Mouse (Mus musculus) limb, embryonic 14.5 days (tissue): ENCODE data around the gene Zfp653. TPM values are rescaled to one million over a fixed set of nuclear protein-coding genes. Genes with fewer than 3 reads are reported as not detected.
A peak's percentile ranks its signal among the peaks of the same experiment; 100 is the strongest.

Source experiments
- ATAC-seq: fragments of 200-750 bp; cut with Nextera tagmentation; 2 replicates; pipeline ENCODE4 v1.8.0; 2017; ENCODE audit warnings: low read depth, moderate number of reproducible peaks, moderate TSS enrichment; ENCODE audit not compliant: low FRiP score
- DNase-seq: peaks from one replicate; pipeline ENCODE4 v3.0.0-alpha.2; 2015; ENCODE audit warnings: low spot score
- H3K27ac ChIP-seq: fragments of 300-500 bp; sonication (generic); replicated peaks from 2 replicates; pipeline ENCODE4 v1.5.1; 2014; ENCODE audit warnings: low read depth, mild to moderate bottlenecking, low read length, moderate library complexity, mixed read lengths
- H3K27me3 ChIP-seq: fragments of 300-500 bp; sonication (generic); 2 replicates; pipeline ENCODE4 v1.6.1; 2014; ENCODE audit warnings: low read length, mixed read lengths; ENCODE audit not compliant: control insufficient read depth, insufficient read depth
- H3K36me3 ChIP-seq: fragments of 300-500 bp; sonication (generic); 2 replicates; pipeline ENCODE4 v1.6.1; 2014; ENCODE audit warnings: mild to moderate bottlenecking, low read length, moderate library complexity, mixed read lengths; ENCODE audit not compliant: control insufficient read depth, insufficient read depth
- H3K4me1 ChIP-seq: fragments of 300-500 bp; sonication (generic); 2 replicates; pipeline ENCODE4 v1.6.1; 2014; ENCODE audit warnings: antibody characterized with exemption, low read length, mixed read lengths; ENCODE audit not compliant: control insufficient read depth, insufficient read depth
- H3K4me2 ChIP-seq: fragments of 300-500 bp; sonication (generic); replicated peaks from 2 replicates; pipeline ENCODE4 v1.6.1; 2014; ENCODE audit warnings: low read depth, mild to moderate bottlenecking, low read length, moderate library complexity; ENCODE audit not compliant: severe bottlenecking
- H3K4me3 ChIP-seq: fragments of 300-500 bp; sonication (generic); replicated peaks from 2 replicates; pipeline ENCODE4 v1.5.1; 2014; ENCODE audit warnings: low read length
- H3K9ac ChIP-seq: fragments of 300-500 bp; sonication (generic); 2 replicates; pipeline ENCODE4 v1.6.1; 2014; ENCODE audit warnings: mild to moderate bottlenecking, low read depth, low read length, moderate library complexity; ENCODE audit not compliant: severe bottlenecking
- H3K9me3 ChIP-seq: fragments of 300-500 bp; sonication (generic); 2 replicates; pipeline ENCODE4 v1.6.1; 2016; ENCODE audit warnings: low read length; ENCODE audit not compliant: control insufficient read depth
- POLR2A ChIP-seq: fragments of 200-500 bp; IDR thresholded peaks from 2 replicates; pipeline ENCODE4 v1.8.0; 2012; ENCODE audit warnings: inconsistent platforms, mild to moderate bottlenecking, moderate library complexity, borderline replicate concordance; ENCODE audit not compliant: insufficient read depth, insufficient read length; ENCODE audit errors: extremely low read depth
- WGBS: fragments of 180-500 bp; shearing (Covaris S2); extraction: QIAGEN DNeasy Blood & Tissue Kit; methylation state at CpG from one replicate; pipeline ENCODE4 v1.1.7; 2014; 5-methylcytosine and 5-hydroxymethylcytosine counted together
- polyA plus RNA-seq, 2 experiments: library from polyadenylated mRNA; depleted of rRNA in 1 of 2; stranded (reverse) in 1 of 2; unstranded in 1 of 2; fragments of >200 nt; fragmentation: Nextera tagmentation in 1 of 2; extraction: Ambion mirVana in 1 of 2; gene quantifications; 2 replicates each; pipeline versions ENCODE4 v1.2.1 to v1.2.3; 2012 to 2014

Gene Zfp653
- polyA plus RNA-seq, 2 experiments = 8.7 to 31.2 TPM

DNA sequence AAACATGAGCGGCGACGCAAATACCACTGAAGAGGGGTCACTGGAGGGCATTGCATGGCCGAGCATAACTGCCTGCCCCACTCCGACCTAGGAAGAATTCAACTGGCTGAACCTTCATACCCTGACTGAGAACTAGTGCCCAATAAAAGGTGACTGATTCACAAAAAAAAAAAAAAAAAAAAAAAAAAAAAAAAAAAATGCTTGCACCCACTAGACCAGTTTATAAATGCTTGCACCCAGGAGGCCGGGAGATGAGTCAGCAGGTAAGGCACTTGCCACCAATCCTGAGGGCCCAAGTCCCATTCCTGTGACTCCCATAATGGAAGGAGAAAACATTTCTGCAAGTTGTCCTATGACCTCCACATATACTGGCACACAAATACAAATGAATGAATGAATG is 21.6 kb upstream of the Zfp653 start:
- H3K4me1 ChIP-seq = no peaks in the 10 kb centered on the region
- no peak overlapping the region for H3K4me3 ChIP-seq
- ATAC-seq = no peak
- DNase-seq = no peak
- no peak overlapping the region for H3K27ac ChIP-seq
- H3K9me3 ChIP-seq = no peaks in the 10 kb centered on the region
- no peak overlapping the region for H3K4me2 ChIP-seq
- no peak overlapping the region for H3K9ac ChIP-seq
- TF ChIP-seq POLR2A = no peak
- 89% methylated on average over 6 of the region's 6 CpGs for WGBS
- peaks cover 6% of the 10 kb centered on the region; the same call in 1 of the 2 replicates for H3K27me3 ChIP-seq
- no peaks in the 10 kb centered on the region for H3K36me3 ChIP-seq

DNA sequence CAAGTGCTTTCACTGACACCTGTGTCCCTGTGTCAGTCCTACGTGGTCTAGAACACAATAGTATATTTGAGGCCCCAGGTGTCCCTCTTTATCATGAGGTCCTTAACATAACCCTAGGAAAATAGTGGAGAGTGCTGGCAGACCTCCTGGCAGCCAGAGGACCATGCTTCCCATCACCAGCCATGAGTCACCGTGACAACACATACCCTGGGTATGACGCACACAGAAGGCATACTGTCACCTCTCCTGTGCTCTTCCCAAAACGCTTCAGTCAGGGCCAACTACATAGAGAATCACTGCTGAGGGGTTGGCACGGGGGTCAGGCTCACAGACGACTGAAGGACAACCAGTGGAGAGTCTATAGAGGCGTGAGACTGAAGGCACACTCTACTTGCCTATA is 18.8 kb upstream of the Zfp653 start:
- 86% methylated on average over 7 of the region's 7 CpGs for WGBS
- H3K27me3 ChIP-seq = no peaks in the 10 kb centered on the region
- H3K36me3 ChIP-seq = no peaks in the 10 kb centered on the region
- TF ChIP-seq POLR2A = no peak
- H3K4me3 ChIP-seq = no peak overlapping the region
- no peaks in the 10 kb centered on the region for H3K9me3 ChIP-seq
- DNase-seq (no peak), ATAC-seq (no peak)
- H3K4me2 ChIP-seq = no peak overlapping the region
- peaks cover 5% of the 10 kb centered on the region for H3K4me1 ChIP-seq
- H3K27ac ChIP-seq = no peak overlapping the region
- H3K9ac ChIP-seq = no peak overlapping the region

DNA sequence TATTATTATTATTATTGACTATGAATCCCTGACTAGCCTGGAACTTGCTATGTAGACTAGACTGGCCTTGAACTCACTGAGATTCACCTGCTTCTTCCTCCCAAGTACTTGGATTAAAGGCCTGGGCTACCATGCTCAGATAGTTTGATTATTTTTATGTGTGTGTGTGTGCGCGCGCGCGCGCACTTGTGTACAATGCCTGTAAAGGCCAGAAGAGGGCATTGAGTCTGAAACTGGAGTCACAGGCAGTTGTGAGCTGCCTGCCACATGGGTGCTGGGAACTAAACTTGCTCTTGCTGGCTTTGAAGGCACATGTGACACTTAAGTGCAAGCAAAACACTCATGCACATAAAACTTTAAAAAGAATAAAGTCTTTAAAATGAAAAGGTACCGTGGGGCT is 18.1 kb upstream of the Zfp653 start:
- no peak for TF ChIP-seq POLR2A
- no peak for DNase-seq
- Histone ChIP-seq H3K9me3 (no peaks in the 10 kb centered on the region), H3K36me3 (no peaks in the 10 kb centered on the region), H3K9ac (no peak overlapping the region), H3K27ac (no peak overlapping the region), H3K4me3 (no peak overlapping the region), H3K4me2 (no peak overlapping the region), H3K4me1 (peaks cover 5% of the 10 kb centered on the region), H3K27me3 (no peaks in the 10 kb centered on the region)
- ATAC-seq = no peak
- 93% methylated on average over 7 of the region's 7 CpGs for WGBS

DNA sequence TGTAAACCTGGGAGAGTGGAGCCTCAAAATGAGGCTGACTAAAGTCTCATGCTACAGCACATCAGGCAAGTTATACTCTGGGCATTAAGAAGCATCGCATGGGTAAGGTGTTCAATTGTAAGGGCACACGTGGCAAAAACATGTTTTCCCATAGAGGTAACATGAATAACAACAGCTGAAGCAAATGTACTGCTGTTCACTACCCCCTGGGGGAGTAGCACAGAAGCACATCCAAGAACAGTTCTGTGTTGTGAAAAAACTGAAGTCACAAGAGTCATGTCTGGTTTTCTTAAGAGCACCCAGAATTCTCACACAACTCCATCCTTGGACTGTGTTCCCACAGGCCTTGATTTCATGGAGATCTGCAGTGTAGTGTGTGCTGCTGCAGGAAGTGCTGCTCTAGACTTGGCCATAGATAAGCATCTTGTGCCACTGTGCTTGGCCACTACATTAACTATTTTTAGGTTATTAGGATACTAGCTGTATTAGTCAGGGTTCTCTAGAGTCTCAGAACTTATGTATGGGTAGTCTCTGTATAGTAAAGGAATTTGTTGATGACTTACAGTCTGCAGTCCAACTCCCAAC is 15.9 kb upstream of the Zfp653 start:
- 83% methylated on average over 2 of the region's 2 CpGs for WGBS
- H3K27ac ChIP-seq = no peak overlapping the region
- H3K4me2 ChIP-seq = no peak overlapping the region
- TF ChIP-seq POLR2A = no peak
- no peaks in the 10 kb centered on the region for H3K36me3 ChIP-seq
- DNase-seq (no peak), ATAC-seq (no peak)
- no peaks in the 10 kb centered on the region for H3K27me3 ChIP-seq
- no peaks in the 10 kb centered on the region for H3K9me3 ChIP-seq
- H3K4me3 ChIP-seq = no peak overlapping the region
- no peak overlapping the region for H3K9ac ChIP-seq
- H3K4me1 ChIP-seq = peaks cover 5% of the 10 kb centered on the region

DNA sequence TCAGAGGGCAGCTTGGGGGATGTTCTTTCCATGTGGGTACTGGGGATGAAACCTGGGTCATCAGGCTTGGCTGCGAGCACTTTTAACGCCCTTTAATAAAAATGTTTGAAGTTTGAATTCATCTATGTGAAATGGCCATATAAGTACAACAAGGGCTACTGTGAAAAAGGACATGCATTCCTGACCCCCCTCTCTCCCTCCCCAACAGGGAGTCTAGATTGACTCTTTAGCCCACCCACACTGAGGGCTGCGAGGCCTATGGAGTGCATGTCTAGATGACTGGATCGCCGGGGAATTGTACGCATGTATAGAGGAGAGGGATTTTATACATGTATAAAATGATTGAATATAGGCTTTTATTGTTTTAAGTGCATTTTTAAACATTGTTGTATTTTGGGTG is 14.8 kb upstream of the Zfp653 start:
- Histone ChIP-seq H3K9ac (peak overlapping the region; percentile 70), H3K4me3 (peak overlapping the region; percentile 77), H3K27ac (no peak overlapping the region), H3K4me1 (peaks cover 5% of the 10 kb centered on the region), H3K27me3 (no peaks in the 10 kb centered on the region), H3K36me3 (no peaks in the 10 kb centered on the region), H3K9me3 (no peaks in the 10 kb centered on the region), H3K4me2 (peak overlapping the region; percentile 74)
- TF ChIP-seq POLR2A = no peak
- ATAC-seq (no peak), DNase-seq (no peak)
- 72% methylated on average over 6 of the region's 6 CpGs for WGBS
